Mouse (Mus musculus) thymus, postnatal 14 days (tissue): Measurements from ENCODE around the gene Prpmp5.
"Not testable (repeated sequence)": the region's sequence is repeated elsewhere in the genome, so short reads cannot be mapped to it uniquely, and the experiment has no call there.

Experiments used
- DNase-seq: peaks from one replicate; pipeline ENCODE4 v3.0.0; 2021

The Prpmp5 gene

DNA sequence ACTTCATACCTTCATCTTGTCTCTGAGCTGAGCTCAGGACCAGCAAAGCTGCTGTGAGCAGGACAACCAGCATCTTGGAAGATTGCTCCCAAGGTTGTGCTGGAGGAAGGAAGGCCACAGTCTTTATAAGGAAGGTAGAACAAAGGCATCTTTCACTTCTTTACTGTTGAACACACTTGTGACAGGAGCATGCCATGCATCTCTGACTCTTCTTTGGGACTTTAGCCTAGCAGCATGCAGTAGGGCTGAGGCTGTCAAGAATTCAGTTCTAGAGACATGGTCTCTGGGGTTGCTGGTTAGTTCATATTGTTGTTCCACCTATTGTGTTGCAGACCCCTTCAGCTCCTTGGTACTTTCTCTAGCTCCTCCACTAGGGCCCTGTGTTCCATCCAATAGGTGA lies at the start of gene Prpmp5:
Gene Prpmp5, minus strand, starts transcription at position 101 of the 400 bp plus-strand sequence.
- not testable (repeated sequence) for DNase-seq

DNA sequence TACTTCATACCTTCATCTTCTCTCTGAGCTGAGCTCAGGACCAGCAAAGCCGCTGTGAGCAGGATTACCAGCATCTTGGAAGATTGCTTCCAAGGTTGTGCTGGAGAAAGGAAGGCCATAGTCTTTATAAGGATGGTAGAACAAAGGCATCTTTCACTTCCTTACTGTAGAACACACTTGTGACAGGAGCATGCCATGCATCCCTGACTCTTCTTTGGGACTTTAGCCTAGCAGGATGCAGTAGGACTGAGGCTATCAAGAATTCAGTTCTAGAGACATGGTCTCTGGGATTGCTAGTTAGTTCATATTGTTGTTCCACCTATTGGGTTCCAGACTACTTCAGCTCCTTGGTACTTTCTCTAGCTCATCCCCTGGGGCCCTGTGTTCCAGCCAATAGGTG lies 49.5 kb upstream of the Prpmp5 start, which contains the start of gene Gm8882:
Gene Gm8882, minus strand, starts transcription at position 101 of the 400 bp plus-strand sequence.
- DNase-seq: not testable (repeated sequence)
